Mouse (Mus musculus): ENCODE results near the gene Abcg3.

GRCm38 (mm10) chr5:104958141-104958793 is 24.3 kb downstream of the Abcg3 start:
- TF ChIP-seq EP300 (IDR thresholded peaks at IDR 0.05), result no peak
- no peak for TF ChIP-seq CTCF (IDR thresholded peaks at IDR 0.05)

Data from lung, postnatal 0 days (tissue).